Mouse (Mus musculus) layer of hippocampus, adult 9-10 months (tissue): ENCODE data around the gene Ccdc162.
A peak's percentile ranks its signal among the peaks of the same experiment; 100 is the strongest.

Experiments used
- DNase-seq: peaks from one replicate; pipeline ENCODE4 v3.0.0; 2022; ENCODE audit warnings: low spot score

The Ccdc162 gene

GRCm38 (mm10) chr10:41537983-41538330, 178.5 kb downstream of the Ccdc162 start:
- DNase-seq = no peak

DNA sequence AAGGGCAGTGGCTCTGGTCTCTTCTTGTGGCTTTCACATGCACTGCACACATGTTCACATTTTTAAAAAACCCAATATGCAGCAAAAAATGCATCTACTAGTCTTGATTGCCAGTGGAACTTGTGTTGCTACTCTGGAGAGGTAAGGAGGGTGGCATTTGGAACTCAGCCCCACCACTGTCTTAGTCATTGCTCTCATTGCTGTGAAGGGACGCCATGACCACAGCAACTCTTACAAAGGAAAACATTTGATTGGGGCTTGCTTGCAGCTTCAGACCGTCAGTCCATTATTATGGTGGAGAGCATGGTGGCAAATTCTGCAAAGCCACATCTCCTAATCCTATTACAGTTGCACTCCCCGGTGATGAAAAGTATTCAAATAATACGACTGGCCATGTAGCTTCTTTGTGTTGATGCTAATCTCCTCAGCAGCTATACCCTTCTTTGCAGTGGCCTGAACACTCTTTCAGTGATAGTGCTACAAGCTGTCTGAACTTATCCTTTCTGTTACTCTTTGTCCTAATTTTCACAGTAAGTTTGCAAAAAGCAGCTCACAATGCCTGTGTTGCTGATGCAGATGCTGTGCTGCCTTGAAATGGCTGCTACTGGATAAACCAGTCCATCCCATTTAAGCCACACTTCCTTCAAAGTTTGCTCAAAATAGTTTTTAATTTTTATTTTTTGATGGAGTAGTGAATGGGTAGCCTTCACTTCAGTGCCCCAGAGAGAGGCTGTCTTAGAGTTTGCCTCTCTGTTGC, 179.0 kb downstream of the Ccdc162 start:
- DNase-seq = no peak

DNA sequence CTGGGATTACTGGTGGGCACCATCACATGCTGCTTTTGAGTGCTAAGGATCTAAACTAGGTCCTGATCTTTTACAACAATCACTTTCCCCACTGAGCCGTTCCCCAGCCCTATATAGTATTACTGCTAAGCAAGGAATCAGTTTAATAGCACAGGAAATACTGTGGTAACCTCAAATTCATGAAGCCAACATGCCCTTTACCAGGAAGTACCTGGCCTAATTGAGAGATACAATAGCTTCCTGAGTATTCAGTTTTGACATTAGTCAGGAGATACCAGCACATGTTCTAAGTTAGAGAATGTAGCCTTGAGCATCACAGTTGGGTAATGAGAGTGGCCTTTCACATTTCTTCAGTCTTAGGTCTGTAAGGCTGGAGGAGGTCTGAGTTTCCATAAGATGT, 179.7 kb downstream of the Ccdc162 start:
- DNase-seq = no peak

- DNase-seq = no peak
Measured at GRCm38 (mm10) chr10:41535991-41536390, 180.4 kb downstream of the Ccdc162 start.

GRCm38 (mm10) chr10:41529972-41530371, 186.5 kb downstream of the Ccdc162 start:
- DNase-seq = no peak

GRCm38 (mm10) chr10:41525696-41526095, 190.7 kb downstream of the Ccdc162 start:
- no peak for DNase-seq

GRCm38 (mm10) chr10:41523386-41523785, 193.0 kb downstream of the Ccdc162 start:
- DNase-seq = no peak

- DNase-seq = no peak
Measured at GRCm38 (mm10) chr10:41520410-41520673, 196.1 kb downstream of the Ccdc162 start.

GRCm38 (mm10) chr10:41519640-41520409, 196.6 kb downstream of the Ccdc162 start:
- peak; percentile 20 for DNase-seq

- peak; percentile 78 for DNase-seq
Measured at GRCm38 (mm10) chr10:41518981-41519618, 197.3 kb downstream of the Ccdc162 start, which contains the start of gene Cd164. Gene Cd164, plus strand, starts transcription at chr10:41519414.

GRCm38 (mm10) chr10:41518508-41518980, 197.9 kb downstream of the Ccdc162 start:
- DNase-seq = peak; percentile 62

DNA sequence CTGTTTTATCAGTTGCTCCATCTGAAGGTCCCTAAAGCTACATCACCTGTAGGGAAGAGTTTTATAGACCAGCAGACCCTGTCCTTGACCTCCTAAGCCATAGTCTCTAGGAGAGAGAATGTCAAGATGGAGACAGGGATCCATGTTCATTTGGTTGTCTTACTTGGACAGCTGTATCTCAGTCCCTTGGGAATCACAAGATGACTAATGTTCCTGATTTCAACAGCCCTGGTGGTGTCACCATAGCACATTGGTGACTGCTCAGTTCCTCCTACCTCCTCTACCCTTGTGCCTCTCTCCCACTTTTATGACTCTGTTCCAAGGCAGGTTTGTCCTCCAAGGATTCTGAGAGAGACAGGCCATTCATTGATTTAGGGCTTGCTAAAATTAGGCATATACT, 201.5 kb downstream of the Ccdc162 start:
- DNase-seq = no peak

- DNase-seq = no peak
Measured at GRCm38 (mm10) chr10:41514301-41514700, 202.1 kb downstream of the Ccdc162 start.

DNA sequence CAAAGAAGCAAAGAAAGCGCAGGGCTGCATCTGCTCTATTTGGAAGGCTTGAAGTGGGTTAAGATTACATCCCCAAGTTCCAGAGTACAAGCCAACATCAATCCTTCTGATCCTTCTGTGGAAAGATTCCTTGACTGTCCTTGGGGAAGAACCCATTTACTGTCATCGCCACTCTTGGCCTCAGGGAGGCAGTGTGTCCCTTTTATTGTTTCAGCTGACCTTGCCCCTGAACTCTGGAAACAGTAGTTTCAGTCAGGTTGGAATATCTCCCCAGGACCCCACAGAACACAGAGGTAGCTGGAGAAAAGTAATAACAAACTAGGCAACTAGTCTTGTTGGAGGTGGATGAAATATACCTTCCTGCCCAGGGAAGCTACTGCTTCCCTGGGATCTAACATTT, 207.3 kb downstream of the Ccdc162 start:
- DNase-seq = no peak

DNA sequence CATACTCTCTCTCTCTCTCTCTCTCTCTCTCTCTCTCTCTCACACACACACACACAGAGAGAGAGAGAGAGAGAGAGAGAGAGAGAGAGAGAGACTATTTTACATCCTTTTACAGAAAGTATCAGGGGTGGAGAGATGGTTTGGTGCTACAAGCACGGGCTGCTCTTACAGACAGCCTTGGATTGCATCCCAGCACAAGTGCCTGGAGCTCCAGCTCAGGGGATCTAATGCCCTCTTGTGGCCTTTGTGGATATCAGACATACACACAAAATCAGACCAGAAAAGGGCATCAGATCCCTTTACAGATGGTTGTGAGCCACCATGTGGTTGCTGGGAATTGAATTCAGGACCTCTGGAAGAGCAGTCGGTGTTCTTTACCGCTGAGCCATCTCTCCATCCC, 211.0 kb downstream of the Ccdc162 start:
- DNase-seq = peak; percentile 53

DNA sequence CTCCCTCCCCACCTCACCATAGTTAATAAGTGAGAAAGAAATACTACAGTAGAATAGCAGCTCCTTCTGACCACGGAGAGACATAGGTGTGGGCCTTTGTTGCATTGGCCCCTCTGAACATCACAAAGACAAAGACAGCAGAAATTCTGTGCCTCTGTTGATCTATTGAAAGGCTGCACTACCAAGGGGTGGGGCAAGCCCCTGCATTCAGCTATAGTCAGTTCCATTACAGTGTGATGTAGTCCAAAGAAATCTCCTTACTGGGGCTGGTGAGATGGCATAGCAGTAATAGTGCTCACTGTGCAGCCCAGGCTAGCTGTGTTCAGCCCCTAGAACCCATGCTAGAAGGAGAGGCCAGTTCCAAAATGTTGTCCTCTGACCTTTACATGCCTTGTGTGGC, 211.4 kb downstream of the Ccdc162 start:
- DNase-seq = no peak

- DNase-seq = no peak
Measured at GRCm38 (mm10) chr10:41500941-41501340, 215.5 kb downstream of the Ccdc162 start.

DNA sequence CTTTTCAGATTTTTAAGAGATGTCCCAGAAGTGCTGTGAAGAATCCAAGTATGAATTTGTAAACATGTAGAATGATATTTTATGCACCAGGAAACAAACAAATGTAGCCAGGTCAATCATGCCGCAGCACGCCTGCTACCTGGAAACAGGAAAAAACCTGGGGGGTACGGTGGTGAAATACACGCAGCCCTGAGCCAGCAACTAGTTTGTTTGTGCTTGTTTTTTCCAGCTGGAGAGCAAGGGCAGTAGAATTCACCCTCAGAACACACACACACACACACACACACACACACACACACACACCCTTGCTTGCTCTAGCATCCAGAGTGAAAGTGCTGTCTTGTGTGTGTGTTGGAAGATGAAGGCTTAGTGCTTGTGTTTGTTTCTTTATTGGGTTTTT, 225.3 kb downstream of the Ccdc162 start:
- DNase-seq = no peak

GRCm38 (mm10) chr10:41490518-41490873, 225.9 kb downstream of the Ccdc162 start:
- no peak for DNase-seq

- DNase-seq = peak; percentile 85
Measured at GRCm38 (mm10) chr10:41489708-41490517, 226.5 kb downstream of the Ccdc162 start, which contains the start of the genes Smpd2 and Ppil6. Gene Smpd2, minus strand, starts transcription at chr10:41490369. Gene Ppil6, plus strand, starts transcription at chr10:41490439.

DNA sequence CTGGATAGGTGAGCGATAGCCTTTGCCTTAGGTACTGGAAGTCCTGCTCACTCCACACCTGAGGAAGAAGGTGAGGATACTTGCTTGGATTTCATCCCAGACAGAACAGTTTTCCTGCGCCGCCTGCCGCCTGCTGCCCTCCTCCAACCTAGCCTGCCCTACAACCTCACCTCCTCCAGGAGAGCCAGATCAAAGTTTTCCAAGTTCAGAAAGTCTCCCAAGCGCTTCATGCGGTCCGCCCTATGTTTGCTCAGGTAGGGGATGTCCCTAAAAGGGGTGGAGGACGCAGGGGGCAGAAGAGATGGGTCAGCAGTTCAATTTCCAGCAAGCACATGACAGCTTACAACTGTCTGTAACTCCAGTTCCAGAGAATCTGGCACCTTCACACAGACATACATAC, 227.1 kb downstream of the Ccdc162 start:
- no peak for DNase-seq

GRCm38 (mm10) chr10:41488877-41489276, 227.6 kb downstream of the Ccdc162 start:
- no peak for DNase-seq
